Mouse (Mus musculus) erythroblast, embryonic 14.5 days (primary cell): ENCODE results near the gene Fyttd1. TPM values are rescaled to one million over a fixed set of nuclear protein-coding genes. Genes with fewer than 3 reads are reported as not detected.

Experiments used
- H3K27me3 ChIP-seq: 2 replicates; pipeline ENCODE4 v1.6.1; 2012; ENCODE audit warnings: inconsistent platforms; ENCODE audit not compliant: control insufficient read depth
- H3K36me3 ChIP-seq: 2 replicates; pipeline ENCODE4 v1.6.1; 2012; ENCODE audit warnings: mild to moderate bottlenecking, inconsistent platforms; ENCODE audit not compliant: control insufficient read depth
- H3K4me1 ChIP-seq: 2 replicates; pipeline ENCODE4 v1.6.1; 2012; ENCODE audit warnings: inconsistent platforms; ENCODE audit not compliant: control insufficient read depth
- H3K4me3 ChIP-seq: replicated peaks from 2 replicates; pipeline ENCODE3; 2012; ENCODE audit warnings: moderate library complexity, mild to moderate bottlenecking, inconsistent platforms
- H3K9me3 ChIP-seq: 2 replicates; pipeline ENCODE4 v1.6.1; 2012; ENCODE audit warnings: low read length, inconsistent platforms, mixed read lengths; ENCODE audit not compliant: control insufficient read depth
- GATA1 ChIP-seq: IDR thresholded peaks from 2 replicates; pipeline ENCODE4 v1.6.1; 2012; ENCODE audit warnings: low read length, inconsistent platforms, mixed read lengths
- TAL1 ChIP-seq: IDR thresholded peaks from 3 replicates; pipeline ENCODE4 v1.6.1; 2012; ENCODE audit warnings: low read length, inconsistent platforms, mixed read lengths
- polyA plus RNA-seq: library from polyadenylated mRNA; stranded (reverse); fragments of >175 nt; gene quantifications from 2 replicates; pipeline ENCODE4 v1.2.3, GENCODE M21; 2012

Gene Fyttd1
- 0.23 and 1.6 TPM in 2 replicates for polyA plus RNA-seq

- peaks cover 23% of the 10 kb centered on the region for H3K4me1 ChIP-seq
- no peaks in the 10 kb centered on the region; the same call in 1 of the 2 replicates for H3K27me3 ChIP-seq
- no peak for TF ChIP-seq TAL1
- TF ChIP-seq GATA1, result no peak
- H3K4me3 ChIP-seq, result peak within 1 kb of the TSS; percentile 76
- no peaks in the 10 kb centered on the region for H3K9me3 ChIP-seq
- H3K36me3 ChIP-seq, result no peaks in the 10 kb centered on the region
Measured at GRCm38 (mm10) chr16:32877343-32878156, at the start of gene Fyttd1, which contains the start of gene Rubcn. Gene Fyttd1, plus strand, starts transcription at chr16:32877500. Gene Rubcn, minus strand, starts transcription at chr16:32877766.

GRCm38 (mm10) chr16:32829104-32829503 is 48.2 kb upstream of the Fyttd1 start:
- TF ChIP-seq TAL1 (no peak), GATA1 (no peak)
- Histone ChIP-seq H3K9me3 (no peaks in the 10 kb centered on the region), H3K36me3 (peaks cover 40% of the 10 kb centered on the region), H3K27me3 (no peaks in the 10 kb centered on the region), H3K4me1 (no peaks in the 10 kb centered on the region), H3K4me3 (no peak overlapping the region)

GRCm38 (mm10) chr16:32831501-32831900 is 45.8 kb upstream of the Fyttd1 start:
- no peak overlapping the region for H3K4me3 ChIP-seq
- H3K4me1 ChIP-seq, result no peaks in the 10 kb centered on the region
- no peak for TF ChIP-seq TAL1
- TF ChIP-seq GATA1, result no peak
- no peaks in the 10 kb centered on the region for H3K27me3 ChIP-seq
- no peaks in the 10 kb centered on the region for H3K9me3 ChIP-seq
- H3K36me3 ChIP-seq, result peaks cover 32% of the 10 kb centered on the region

- Histone ChIP-seq H3K36me3 (peaks cover 50% of the 10 kb centered on the region), H3K27me3 (no peaks in the 10 kb centered on the region), H3K4me1 (no peaks in the 10 kb centered on the region), H3K4me3 (no peak overlapping the region), H3K9me3 (no peaks in the 10 kb centered on the region)
- TF ChIP-seq GATA1 (no peak), TAL1 (no peak)
Measured at GRCm38 (mm10) chr16:32847103-32847502, 30.2 kb upstream of the Fyttd1 start.

GRCm38 (mm10) chr16:32849042-32849830 is 28.1 kb upstream of the Fyttd1 start:
- H3K9me3 ChIP-seq, result no peaks in the 10 kb centered on the region
- H3K27me3 ChIP-seq, result no peaks in the 10 kb centered on the region
- H3K4me1 ChIP-seq, result peaks cover under 1% of the 10 kb centered on the region
- TF ChIP-seq TAL1 (no peak), GATA1 (no peak)
- peaks cover 42% of the 10 kb centered on the region for H3K36me3 ChIP-seq
- H3K4me3 ChIP-seq, result no peak overlapping the region

- Histone ChIP-seq H3K4me3 (no peak overlapping the region), H3K9me3 (no peaks in the 10 kb centered on the region), H3K27me3 (no peaks in the 10 kb centered on the region), H3K36me3 (peaks cover 12% of the 10 kb centered on the region), H3K4me1 (peaks cover 4% of the 10 kb centered on the region)
- TF ChIP-seq TAL1, result no peak
- no peak for TF ChIP-seq GATA1
Measured at GRCm38 (mm10) chr16:32853492-32854049, 23.7 kb upstream of the Fyttd1 start.

GRCm38 (mm10) chr16:32854050-32854571 is 23.2 kb upstream of the Fyttd1 start:
- peaks cover 12% of the 10 kb centered on the region for H3K36me3 ChIP-seq
- no peak overlapping the region for H3K4me3 ChIP-seq
- no peaks in the 10 kb centered on the region for H3K9me3 ChIP-seq
- H3K4me1 ChIP-seq, result peaks cover 4% of the 10 kb centered on the region
- no peaks in the 10 kb centered on the region for H3K27me3 ChIP-seq
- no peak for TF ChIP-seq TAL1
- TF ChIP-seq GATA1, result no peak

GRCm38 (mm10) chr16:32856751-32857150 is 20.5 kb upstream of the Fyttd1 start:
- H3K27me3 ChIP-seq, result no peaks in the 10 kb centered on the region
- no peaks in the 10 kb centered on the region for H3K9me3 ChIP-seq
- no peak overlapping the region for H3K4me3 ChIP-seq
- peaks cover 4% of the 10 kb centered on the region for H3K4me1 ChIP-seq
- TF ChIP-seq TAL1, result no peak
- TF ChIP-seq GATA1, result no peak
- peaks cover 8% of the 10 kb centered on the region for H3K36me3 ChIP-seq

- Histone ChIP-seq H3K9me3 (no peaks in the 10 kb centered on the region), H3K27me3 (no peaks in the 10 kb centered on the region), H3K36me3 (peaks cover 6% of the 10 kb centered on the region), H3K4me3 (no peak overlapping the region), H3K4me1 (peaks cover 4% of the 10 kb centered on the region)
- TF ChIP-seq TAL1 (no peak), GATA1 (no peak)
Measured at GRCm38 (mm10) chr16:32858356-32858755, 18.9 kb upstream of the Fyttd1 start.
